Mouse (Mus musculus): ENCODE measurements around the gene Gm39566. TPM values are rescaled to one million over a fixed set of nuclear protein-coding genes. Genes with fewer than 3 reads are reported as not detected.
"Not testable (repeated sequence)": the region's sequence is repeated elsewhere in the genome, so short reads cannot be mapped to it uniquely, and the experiment has no call there.

Gene Gm39566
- polyA plus RNA-seq (2015; fragmentation: Nextera tagmentation; extraction: Ambion mirVana): not detected in 2 replicates

DNA sequence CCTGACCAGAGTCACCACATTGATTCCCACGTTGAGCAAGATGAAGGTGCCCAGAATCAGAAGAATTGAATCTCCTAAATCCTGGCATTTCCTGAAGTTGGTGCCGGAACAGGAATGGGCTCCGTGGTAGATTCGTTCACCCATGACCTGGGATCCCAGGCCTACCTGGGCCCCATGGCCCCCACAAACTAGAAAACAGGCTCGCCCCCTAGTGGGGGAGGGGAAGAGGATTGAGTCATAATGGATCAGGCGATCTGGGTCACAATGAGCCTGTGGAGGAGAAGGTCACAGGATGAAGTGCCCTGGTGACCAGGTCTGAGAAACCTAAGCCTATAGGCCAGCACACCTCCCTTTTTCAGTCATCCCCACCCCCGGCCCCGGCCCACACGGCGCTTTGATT, at the start of gene Gm39566:
Gene Gm39566 (minus strand): TSS at position 144 of the 400 bp plus-strand sequence.
- Histone ChIP-seq H3K27ac (no peak within 1 kb of the TSS), H3K9ac (no peak within 1 kb of the TSS), H3K4me3 (no peak within 1 kb of the TSS), H3K27me3 (no peaks in the 10 kb centered on the region), H3K4me1 (no peaks in the 10 kb centered on the region), H3K36me3 (no peaks in the 10 kb centered on the region), H3K9me3 (no peaks in the 10 kb centered on the region), H3K4me2 (no peak within 1 kb of the TSS)
- WGBS: 62% methylated on average over 10 of the region's 10 CpGs
- ATAC-seq (ENCODE audit: insufficient number of reproducible peaks, low FRiP score, low TSS enrichment, low read depth): no peak

DNA sequence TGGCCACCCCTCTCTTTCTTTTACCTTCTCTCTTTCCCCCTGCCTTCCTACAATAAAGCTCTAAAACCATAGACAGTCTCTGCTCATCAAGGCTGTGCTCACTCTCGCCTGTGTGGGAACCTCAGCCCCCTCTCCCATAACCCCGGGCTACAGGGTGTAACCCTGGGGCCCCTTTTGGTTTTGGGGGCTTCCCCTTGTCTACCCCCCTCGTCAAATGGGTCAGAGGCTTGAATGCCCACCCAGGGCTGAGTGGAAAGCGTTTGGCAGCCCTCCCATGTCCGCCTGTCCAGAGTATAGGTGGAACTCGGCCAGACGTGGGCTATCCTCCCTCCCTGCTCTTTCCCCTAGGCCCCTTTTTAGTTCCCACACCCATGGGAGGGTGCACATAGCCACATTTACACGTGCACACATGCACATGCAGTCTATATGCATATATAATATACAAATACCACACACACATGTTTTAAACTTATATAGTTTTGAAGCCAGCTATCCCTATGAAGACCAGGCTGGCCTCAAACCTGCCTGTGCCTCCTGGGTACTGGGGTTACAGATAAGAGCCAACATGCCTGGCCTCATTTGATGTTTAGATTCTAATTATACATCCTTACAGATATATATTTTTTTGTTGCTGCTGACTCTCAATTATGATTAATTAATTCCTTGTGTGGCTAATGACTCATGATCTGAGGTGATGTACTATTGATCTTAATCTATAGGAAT, 49.2 kb upstream of the Gm39566 start:
- WGBS: 48% methylated on average over 8 of the region's 8 CpGs
- peaks cover 7% of the 10 kb centered on the region; the same call in 1 of the 2 replicates for H3K27me3 ChIP-seq
- no peak overlapping the region for H3K9ac ChIP-seq
- no peak overlapping the region for H3K27ac ChIP-seq
- H3K4me2 ChIP-seq: no peak overlapping the region
- no peaks in the 10 kb centered on the region for H3K36me3 ChIP-seq
- no peak for ATAC-seq (ENCODE audit: insufficient number of reproducible peaks, low FRiP score, low TSS enrichment, low read depth)
- H3K4me1 ChIP-seq: peaks cover 4% of the 10 kb centered on the region; the same call in 1 of the 2 replicates
- no peak overlapping the region for H3K4me3 ChIP-seq
- no peaks in the 10 kb centered on the region for H3K9me3 ChIP-seq

DNA sequence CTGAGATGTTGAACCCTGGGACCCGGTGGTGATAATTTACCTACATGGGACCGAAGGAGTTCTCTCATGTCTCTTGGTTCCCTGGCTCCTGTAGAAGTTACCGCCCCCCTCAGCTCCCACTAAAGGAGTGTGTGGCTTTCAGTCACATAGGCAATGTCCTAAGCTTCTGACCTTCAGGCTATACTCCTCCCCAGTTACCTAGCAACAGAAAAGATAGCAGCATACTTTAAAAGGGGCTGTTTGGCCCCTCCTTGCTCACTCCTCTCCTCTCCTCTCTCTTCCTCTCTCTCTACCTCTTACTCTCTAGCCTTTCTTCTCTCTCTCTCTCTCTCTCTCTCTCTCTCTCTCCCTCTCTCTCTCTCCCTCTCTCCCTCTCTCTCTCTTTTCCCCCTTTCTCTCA, 48.6 kb upstream of the Gm39566 start:
- H3K4me1 ChIP-seq; H3K27ac ChIP-seq; H3K9me3 ChIP-seq; H3K4me2 ChIP-seq; ATAC-seq (ENCODE audit: insufficient number of reproducible peaks, low FRiP score, low TSS enrichment, low read depth); H3K4me3 ChIP-seq; H3K36me3 ChIP-seq; H3K9ac ChIP-seq: not testable (repeated sequence)
- WGBS: 74% methylated on average over 3 of the region's 3 CpGs
- H3K27me3 ChIP-seq: peaks cover 13% of the 10 kb centered on the region

GRCm38 (mm10) chr11:69858113-69858998, 43.3 kb upstream of the Gm39566 start, which contains the start of gene Tnk1:
Tnk1 (minus strand) TSS chr11:69858730.
- Histone ChIP-seq H3K4me2 (peak within 1 kb of the TSS; percentile 26), H3K9ac (no peak within 1 kb of the TSS), H3K4me1 (peaks cover 18% of the 10 kb centered on the region), H3K9me3 (no peaks in the 10 kb centered on the region), H3K36me3 (no peaks in the 10 kb centered on the region), H3K4me3 (peak within 1 kb of the TSS; percentile 24), H3K27me3 (peaks cover 31% of the 10 kb centered on the region), H3K27ac (peak within 1 kb of the TSS; percentile 34)
- 19% methylated on average over 30 of the region's 30 CpGs for WGBS
- no peak for ATAC-seq (ENCODE audit: insufficient number of reproducible peaks, low FRiP score, low TSS enrichment, low read depth)

- no peaks in the 10 kb centered on the region for H3K9me3 ChIP-seq
- H3K9ac ChIP-seq: no peak overlapping the region
- 23% methylated on average over 16 of the region's 16 CpGs for WGBS
- H3K4me3 ChIP-seq: no peak overlapping the region
- H3K27ac ChIP-seq: no peak overlapping the region
- peaks cover 23% of the 10 kb centered on the region for H3K4me1 ChIP-seq
- peaks cover 20% of the 10 kb centered on the region for H3K36me3 ChIP-seq
- peaks cover 31% of the 10 kb centered on the region for H3K27me3 ChIP-seq
- ATAC-seq (ENCODE audit: insufficient number of reproducible peaks, low FRiP score, low TSS enrichment, low read depth): no peak
- H3K4me2 ChIP-seq: peak overlapping the region; percentile 31
These were observed 40.2 kb upstream of the Gm39566 start for GRCm38 (mm10) chr11:69855347-69855746.

GRCm38 (mm10) chr11:69854680-69855079, 39.6 kb upstream of the Gm39566 start:
- Histone ChIP-seq H3K9me3 (no peaks in the 10 kb centered on the region), H3K4me2 (no peak overlapping the region), H3K27me3 (peaks cover 28% of the 10 kb centered on the region), H3K4me3 (no peak overlapping the region), H3K27ac (no peak overlapping the region), H3K4me1 (peaks cover 24% of the 10 kb centered on the region), H3K36me3 (peaks cover 26% of the 10 kb centered on the region), H3K9ac (no peak overlapping the region)
- 80% methylated on average over 10 of the region's 10 CpGs for WGBS
- ATAC-seq (ENCODE audit: insufficient number of reproducible peaks, low FRiP score, low TSS enrichment, low read depth): no peak

GRCm38 (mm10) chr11:69853994-69854393, 38.9 kb upstream of the Gm39566 start:
- Histone ChIP-seq H3K4me3 (no peak overlapping the region), H3K4me2 (no peak overlapping the region), H3K9me3 (no peaks in the 10 kb centered on the region), H3K27me3 (peaks cover 21% of the 10 kb centered on the region), H3K9ac (no peak overlapping the region), H3K27ac (no peak overlapping the region), H3K4me1 (peaks cover 24% of the 10 kb centered on the region), H3K36me3 (peaks cover 33% of the 10 kb centered on the region)
- ATAC-seq (ENCODE audit: insufficient number of reproducible peaks, low FRiP score, low TSS enrichment, low read depth): no peak
- 65% methylated on average over 7 of the region's 7 CpGs for WGBS

GRCm38 (mm10) chr11:69850754-69851153, 35.7 kb upstream of the Gm39566 start:
- ATAC-seq (ENCODE audit: insufficient number of reproducible peaks, low FRiP score, low TSS enrichment, low read depth): no peak
- H3K27me3 ChIP-seq: 0 out of 2 replicates have a peak, but pooled peaks cover 4% of the 10 kb centered on the region
- no peak overlapping the region for H3K4me2 ChIP-seq
- H3K4me1 ChIP-seq: peaks cover 36% of the 10 kb centered on the region
- H3K27ac ChIP-seq: no peak overlapping the region
- no peak overlapping the region for H3K4me3 ChIP-seq
- H3K36me3 ChIP-seq: peaks cover 50% of the 10 kb centered on the region
- H3K9me3 ChIP-seq: no peaks in the 10 kb centered on the region
- no peak overlapping the region for H3K9ac ChIP-seq
- WGBS: 66% methylated on average over 8 of the region's 8 CpGs

DNA sequence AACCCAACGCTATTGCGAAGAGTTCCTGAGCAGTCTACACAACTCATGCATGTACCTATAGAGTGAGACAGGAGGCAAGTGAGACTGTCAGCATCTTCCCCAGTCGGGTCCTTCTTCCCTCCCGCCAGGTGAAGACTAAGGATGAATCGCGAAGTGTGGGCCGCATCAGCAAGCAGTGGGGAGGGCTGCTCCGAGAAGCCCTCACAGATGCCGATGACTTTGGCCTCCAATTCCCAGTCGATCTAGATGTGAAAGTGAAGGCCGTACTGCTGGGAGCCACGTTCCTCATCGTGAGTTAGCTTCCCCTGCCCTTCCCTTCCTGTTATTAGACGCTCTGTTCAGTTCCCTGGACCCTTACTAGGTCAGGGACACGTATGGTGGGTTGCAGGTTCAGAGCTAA, 34.8 kb upstream of the Gm39566 start:
- Histone ChIP-seq H3K27me3 (no peaks in the 10 kb centered on the region), H3K9ac (no peak overlapping the region), H3K27ac (no peak overlapping the region), H3K4me1 (peaks cover 34% of the 10 kb centered on the region), H3K4me2 (no peak overlapping the region), H3K9me3 (no peaks in the 10 kb centered on the region), H3K4me3 (no peak overlapping the region), H3K36me3 (peaks cover 50% of the 10 kb centered on the region)
- 88% methylated on average over 15 of the region's 15 CpGs for WGBS
- no peak for ATAC-seq (ENCODE audit: insufficient number of reproducible peaks, low FRiP score, low TSS enrichment, low read depth)

DNA sequence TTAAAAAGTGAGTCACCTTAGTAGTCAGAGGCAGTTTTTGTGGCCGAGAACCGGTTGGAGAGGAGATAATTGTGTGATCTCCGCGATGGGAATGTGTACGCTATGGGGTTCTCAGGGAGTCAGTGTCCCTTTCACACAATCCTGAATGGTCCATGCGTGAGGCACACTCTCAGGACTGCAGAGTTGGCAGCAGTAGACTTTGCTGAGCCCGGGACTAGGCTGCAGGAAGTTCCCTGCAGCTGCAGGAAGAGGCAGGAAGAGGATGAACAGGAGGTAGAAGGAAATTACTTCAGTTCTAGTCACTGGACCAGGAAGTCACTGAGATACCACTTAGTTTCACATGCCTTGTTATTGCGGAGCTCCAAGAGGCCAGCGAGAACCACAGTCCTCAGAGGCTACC, 34.0 kb upstream of the Gm39566 start:
- Histone ChIP-seq H3K9me3 (no peaks in the 10 kb centered on the region), H3K4me2 (no peak overlapping the region), H3K4me3 (no peak overlapping the region), H3K9ac (no peak overlapping the region), H3K4me1 (peaks cover 33% of the 10 kb centered on the region), H3K36me3 (peaks cover 50% of the 10 kb centered on the region), H3K27ac (no peak overlapping the region), H3K27me3 (no peaks in the 10 kb centered on the region)
- no peak for ATAC-seq (ENCODE audit: insufficient number of reproducible peaks, low FRiP score, low TSS enrichment, low read depth)
- WGBS: 90% methylated on average over 9 of the region's 9 CpGs

- no peaks in the 10 kb centered on the region for H3K9me3 ChIP-seq
- H3K27ac ChIP-seq: 0 out of 2 replicates have a peak overlapping the region, but pooled peaks have one; percentile 96
- H3K4me1 ChIP-seq: peaks cover 29% of the 10 kb centered on the region
- WGBS: 98% methylated on average over 6 of the region's 6 CpGs
- peak overlapping the region; percentile 86 for H3K4me2 ChIP-seq
- no peak overlapping the region for H3K9ac ChIP-seq
- peak overlapping the region; percentile 73; the same call in 1 of the 2 replicates for H3K4me3 ChIP-seq
- peaks cover 50% of the 10 kb centered on the region for H3K36me3 ChIP-seq
- H3K27me3 ChIP-seq: no peaks in the 10 kb centered on the region
- no peak for ATAC-seq (ENCODE audit: insufficient number of reproducible peaks, low FRiP score, low TSS enrichment, low read depth)
These were observed 32.9 kb upstream of the Gm39566 start for GRCm38 (mm10) chr11:69848021-69848420.

Measured in limb, embryonic 15.5 days (tissue).